Mouse (Mus musculus) cerebellum, adult 2 months (tissue): Measurements from ENCODE around the gene Znhit6. TPM values are rescaled to one million over a fixed set of nuclear protein-coding genes. Genes with fewer than 3 reads are reported as not detected.

Experiments
- DNase-seq, 2 experiments: peaks; one replicate each; pipeline ENCODE4 v3.0.0; 2021
- H3K27ac ChIP-seq: fragments of 200-500 bp; 2 replicates; pipeline ENCODE4 v1.5.1; 2012; ENCODE audit warnings: low read length, control low read depth, inconsistent platforms; ENCODE audit not compliant: insufficient read depth
- H3K27me3 ChIP-seq: fragments of 200-500 bp; 2 replicates; pipeline ENCODE4 v1.6.1; 2012; ENCODE audit warnings: inconsistent platforms, mild to moderate bottlenecking, low read length, moderate library complexity; ENCODE audit not compliant: control insufficient read depth, insufficient read depth
- H3K4me1 ChIP-seq: fragments of 200-500 bp; 2 replicates; pipeline ENCODE4 v1.6.1; 2011; ENCODE audit warnings: low read length; ENCODE audit not compliant: control insufficient read depth, insufficient read depth
- H3K4me3 ChIP-seq: fragments of 200-500 bp; replicated peaks from 2 replicates; pipeline ENCODE3; 2011; ENCODE audit warnings: mild to moderate bottlenecking, low read depth, low read length, control low read depth; ENCODE audit not compliant: insufficient read depth
- CTCF ChIP-seq: fragments of 200-500 bp; IDR thresholded peaks from 2 replicates; pipeline ENCODE4 v1.5.1; 2011; ENCODE audit warnings: low read depth, mild to moderate bottlenecking, control low read depth, low read length, moderate library complexity, borderline replicate concordance; ENCODE audit not compliant: insufficient read depth
- POLR2A ChIP-seq: fragments of 200-500 bp; IDR thresholded peaks from 2 replicates; pipeline ENCODE4 v1.6.1; 2011; ENCODE audit warnings: low read length, control low read depth, borderline replicate concordance; ENCODE audit not compliant: insufficient read depth
- WGBS: fragments of 180-500 bp; shearing (Covaris S2); methylation state at CpG from one replicate; pipeline ENCODE4 v1.1.7; 2018; 5-methylcytosine and 5-hydroxymethylcytosine counted together
- polyA plus RNA-seq: library from polyadenylated mRNA; depleted of rRNA; stranded (reverse); fragments of >200 nt; gene quantifications from 2 replicates; pipeline ENCODE4 v1.2.3, GENCODE M21; 2012

Gene Znhit6
- polyA plus RNA-seq, 1 experiment = 13.3 TPM

DNA sequence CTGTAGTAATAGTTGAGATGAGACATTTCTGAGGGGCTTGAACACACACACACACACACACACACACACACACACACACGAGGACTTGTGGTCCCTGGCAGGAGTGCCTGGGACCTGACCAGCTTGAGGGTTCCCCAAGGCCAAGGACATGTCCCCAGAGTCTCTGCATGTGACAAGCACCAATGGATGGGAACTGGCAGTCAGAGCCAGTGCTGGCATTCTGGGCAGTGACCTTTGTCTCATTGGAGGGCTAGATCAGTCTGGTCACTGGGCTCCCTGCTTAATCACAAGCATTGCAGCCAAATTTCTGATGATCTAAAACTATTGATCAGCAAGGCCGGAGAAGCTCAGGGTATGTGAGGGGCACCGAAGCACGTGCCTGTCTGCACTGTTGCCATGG is 48.8 kb downstream of the Znhit6 start:
- WGBS = 66% methylated on average over 4 of the region's 4 CpGs
- no peak for TF ChIP-seq CTCF
- no peak for TF ChIP-seq POLR2A
- Histone ChIP-seq H3K27me3 (no peaks in the 10 kb centered on the region), H3K4me1 (no peaks in the 10 kb centered on the region), H3K4me3 (no peak overlapping the region), H3K27ac (no peak overlapping the region)
- DNase-seq = no peak

DNA sequence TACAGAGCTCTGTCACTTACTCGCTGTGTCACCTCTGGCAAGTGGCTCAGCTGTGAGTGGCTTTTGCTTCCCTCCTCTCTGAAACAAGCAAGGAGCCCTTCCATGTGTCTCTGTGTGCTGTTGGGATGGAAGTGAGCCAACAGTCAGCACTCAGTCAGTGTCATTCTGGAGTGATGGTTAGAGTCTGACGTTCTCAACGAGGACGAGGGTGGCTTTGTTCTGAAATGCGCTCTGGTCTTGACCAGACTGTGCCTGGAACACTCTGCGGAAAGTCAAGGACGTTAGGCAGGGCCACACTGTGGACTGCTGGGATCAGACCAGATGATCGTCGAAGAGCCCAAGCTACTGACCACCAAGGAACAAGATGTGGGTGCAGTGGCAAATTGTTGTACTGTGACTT is 49.5 kb downstream of the Znhit6 start:
- no peaks in the 10 kb centered on the region for H3K4me1 ChIP-seq
- H3K27me3 ChIP-seq = no peaks in the 10 kb centered on the region
- H3K27ac ChIP-seq = no peak overlapping the region
- 66% methylated on average over 9 of the region's 9 CpGs for WGBS
- no peak for DNase-seq
- TF ChIP-seq POLR2A (no peak), CTCF (no peak)
- no peak overlapping the region for H3K4me3 ChIP-seq

DNA sequence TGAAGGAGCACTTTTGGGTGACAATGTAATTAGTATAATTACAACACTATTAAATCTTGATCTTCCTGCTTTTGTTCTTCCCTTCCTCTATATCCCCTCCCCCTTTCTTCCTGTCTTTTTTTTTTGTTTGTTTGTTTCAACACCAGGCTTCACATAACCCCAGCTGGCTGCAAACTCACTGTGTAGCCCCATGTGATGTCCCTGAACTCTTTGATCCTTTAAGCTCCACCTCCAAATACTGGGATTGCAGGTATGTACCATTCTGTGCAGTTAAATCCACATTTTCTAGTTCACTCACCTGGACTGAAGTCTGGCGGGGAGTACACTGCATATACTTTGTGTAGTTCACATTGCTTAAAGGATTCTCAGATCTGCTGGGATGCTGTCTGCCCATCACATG is 50.1 kb downstream of the Znhit6 start:
- TF ChIP-seq CTCF = no peak
- no peak for TF ChIP-seq POLR2A

DNA sequence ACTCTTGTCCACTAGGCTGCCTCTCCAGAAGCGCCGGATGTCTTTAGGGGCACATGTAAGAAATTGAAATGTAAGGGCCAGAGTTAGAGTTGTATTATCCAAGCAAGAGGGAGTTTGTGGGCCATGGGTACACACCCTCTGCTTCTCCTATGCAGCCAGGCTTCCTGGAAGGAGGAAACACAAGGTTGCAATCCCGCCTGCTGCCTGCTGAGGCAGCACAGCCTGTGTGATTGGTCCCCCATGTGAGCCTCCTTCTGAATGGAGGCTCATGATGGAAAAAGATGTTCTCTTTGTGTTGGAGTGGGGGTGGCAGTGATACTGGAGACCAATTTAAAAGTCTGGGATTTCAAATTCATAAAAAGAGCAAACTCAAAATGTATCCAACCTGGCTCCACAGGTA is 51.8 kb downstream of the Znhit6 start:
- TF ChIP-seq CTCF (peak; percentile 32), POLR2A (no peak)
- H3K27ac ChIP-seq = no peak overlapping the region
- no peak overlapping the region for H3K4me3 ChIP-seq
- H3K27me3 ChIP-seq = no peaks in the 10 kb centered on the region
- 83% methylated on average over 3 of the region's 3 CpGs for WGBS
- no peak for DNase-seq
- no peaks in the 10 kb centered on the region for H3K4me1 ChIP-seq

More for the DNA sequence above, 50.1 kb downstream of the Znhit6 start:
- no peaks in the 10 kb centered on the region for H3K27me3 ChIP-seq
- DNase-seq = no peak
- no peak overlapping the region for H3K4me3 ChIP-seq
- no peak overlapping the region for H3K27ac ChIP-seq
- H3K4me1 ChIP-seq = no peaks in the 10 kb centered on the region
- 93% methylated on average over 1 of the region's 1 CpGs for WGBS

DNA sequence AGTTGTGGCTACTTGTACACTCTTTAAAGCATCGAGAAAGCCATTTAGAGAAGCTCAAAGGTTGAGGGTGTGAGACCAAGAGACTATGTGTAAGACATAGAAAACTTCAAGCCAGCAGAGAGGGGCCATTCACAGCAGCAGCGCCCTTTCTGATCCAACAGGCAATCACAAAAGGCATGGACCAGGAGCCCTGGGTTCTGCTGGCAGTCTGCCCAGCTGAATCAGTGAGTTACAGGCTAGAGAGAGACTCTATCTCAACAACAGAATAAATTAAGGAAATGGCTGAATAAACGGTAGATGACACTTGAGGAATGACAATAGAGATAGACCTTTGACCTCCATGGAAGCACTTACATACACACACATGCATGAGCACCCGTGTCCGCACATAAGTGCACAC is 52.6 kb downstream of the Znhit6 start:
- TF ChIP-seq POLR2A (no peak), CTCF (no peak)
- Histone ChIP-seq H3K4me3 (no peak overlapping the region), H3K27ac (no peak overlapping the region), H3K4me1 (no peaks in the 10 kb centered on the region), H3K27me3 (no peaks in the 10 kb centered on the region)
- no peak for DNase-seq
- 33% methylated on average over 5 of the region's 5 CpGs for WGBS

DNA sequence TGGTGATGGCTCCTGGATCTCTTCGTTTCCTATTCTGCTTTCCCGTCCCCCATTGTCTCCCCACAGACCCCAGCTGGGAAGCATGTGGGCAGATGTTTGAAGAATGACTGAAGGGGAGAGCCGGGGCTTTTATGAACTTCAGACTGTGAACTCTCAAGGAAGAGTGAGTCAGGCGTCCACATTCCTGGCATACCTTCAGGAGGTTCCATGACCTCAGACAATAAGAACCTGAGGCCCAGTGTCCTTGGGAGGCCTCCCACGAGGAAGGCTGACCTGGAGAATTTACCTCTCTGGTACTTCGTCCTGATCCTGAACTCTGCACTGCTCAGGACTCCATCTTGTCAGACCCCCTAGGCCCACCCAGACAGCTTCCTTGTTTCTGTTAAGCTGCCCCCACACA is 56.9 kb downstream of the Znhit6 start:
- no peak for DNase-seq

DNA sequence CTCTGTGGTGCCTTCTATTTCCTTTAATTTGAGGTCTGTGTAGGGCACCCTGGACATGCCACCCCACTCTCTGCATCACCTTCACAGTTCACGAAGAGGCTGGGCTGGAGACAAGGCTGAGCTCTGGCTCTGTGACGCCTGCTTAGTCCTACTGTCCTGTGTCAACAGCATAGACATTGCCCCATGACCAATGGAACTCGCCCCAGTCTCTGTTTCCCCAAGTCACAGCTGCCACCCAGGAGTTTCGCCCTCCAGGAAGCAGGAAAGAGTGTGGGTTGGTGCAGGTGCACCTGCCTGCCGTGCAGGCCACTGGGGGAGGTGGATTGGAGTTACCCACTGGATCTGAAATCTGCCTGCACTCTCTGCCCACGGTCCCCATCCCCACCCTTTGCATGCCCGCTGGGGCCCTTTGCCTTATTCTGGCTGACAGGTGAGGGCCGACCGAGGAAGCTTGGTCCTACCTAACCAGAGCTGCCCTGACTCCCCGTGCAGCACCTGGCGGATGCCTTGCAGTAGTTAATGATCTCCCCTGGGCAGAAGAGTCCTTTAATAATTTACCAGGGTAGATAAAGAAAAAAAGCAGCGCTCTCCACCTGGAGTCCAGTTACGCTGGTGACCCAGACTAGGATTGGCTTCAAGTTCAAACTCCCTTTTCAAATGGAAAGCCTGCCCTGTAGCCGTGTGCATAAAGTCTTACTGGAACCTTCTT is 58.2 kb downstream of the Znhit6 start:
- H3K4me3 ChIP-seq = no peak overlapping the region
- 85% methylated on average over 14 of the region's 14 CpGs for WGBS
- H3K4me1 ChIP-seq = no peaks in the 10 kb centered on the region
- no peak overlapping the region for H3K27ac ChIP-seq
- no peak for TF ChIP-seq CTCF
- no peak for TF ChIP-seq POLR2A
- no peaks in the 10 kb centered on the region for H3K27me3 ChIP-seq
- DNase-seq = no peak

More for the DNA sequence above, 56.9 kb downstream of the Znhit6 start:
- no peak overlapping the region for H3K27ac ChIP-seq
- 22% methylated on average over 6 of the region's 6 CpGs for WGBS
- H3K27me3 ChIP-seq = no peaks in the 10 kb centered on the region
- no peaks in the 10 kb centered on the region for H3K4me1 ChIP-seq
- H3K4me3 ChIP-seq = no peak overlapping the region
- TF ChIP-seq POLR2A = no peak
- TF ChIP-seq CTCF = no peak

DNA sequence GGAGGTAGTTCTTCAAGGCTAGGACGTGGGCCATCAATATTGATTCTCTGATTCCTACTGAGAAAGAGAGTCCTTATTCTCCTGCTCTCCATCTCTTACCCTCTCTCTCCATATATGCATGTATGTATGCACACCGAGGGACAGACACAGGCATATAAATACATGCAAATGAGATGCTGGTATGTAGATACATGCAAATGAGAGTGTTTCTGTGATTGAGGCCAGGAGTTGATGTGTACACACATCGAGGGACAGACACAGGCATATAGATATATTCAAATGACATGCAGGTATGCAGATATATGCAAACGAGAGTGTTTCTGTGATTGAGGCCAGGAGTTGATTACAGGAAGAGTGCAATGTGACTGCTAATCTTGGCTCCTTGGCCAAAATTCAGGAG is 64.2 kb downstream of the Znhit6 start:
- no peak for DNase-seq
- no peaks in the 10 kb centered on the region for H3K4me1 ChIP-seq
- no peak overlapping the region for H3K27ac ChIP-seq
- 52% methylated on average over 4 of the region's 4 CpGs for WGBS
- no peaks in the 10 kb centered on the region for H3K27me3 ChIP-seq
- TF ChIP-seq POLR2A = no peak
- TF ChIP-seq CTCF = no peak
- H3K4me3 ChIP-seq = no peak overlapping the region

DNA sequence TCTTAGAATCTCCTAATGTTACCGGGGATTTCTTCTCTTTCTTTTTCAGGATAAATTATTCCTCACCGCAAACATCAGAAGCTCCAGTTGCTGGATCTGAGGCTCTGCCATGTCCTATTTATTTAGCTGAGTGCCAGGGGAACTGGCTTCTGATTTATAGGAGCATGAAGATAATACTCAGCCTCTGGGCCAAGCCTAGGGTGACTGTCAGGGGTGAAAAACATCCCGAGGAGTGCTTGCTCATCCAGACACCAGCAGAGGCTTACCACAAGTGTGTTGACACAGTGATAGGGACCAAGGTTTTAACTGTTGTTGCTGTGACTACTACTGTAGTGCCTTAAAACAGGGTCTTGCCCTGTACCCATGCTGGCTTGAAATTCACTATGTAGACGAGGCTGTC is 64.6 kb downstream of the Znhit6 start:
- no peak for TF ChIP-seq POLR2A
- no peak for TF ChIP-seq CTCF
- WGBS = 67% methylated on average over 4 of the region's 4 CpGs
- H3K27ac ChIP-seq = no peak overlapping the region
- H3K4me1 ChIP-seq = no peaks in the 10 kb centered on the region
- H3K27me3 ChIP-seq = no peaks in the 10 kb centered on the region
- no peak for DNase-seq
- no peak overlapping the region for H3K4me3 ChIP-seq
